Mouse (Mus musculus) adrenal gland, postnatal 10 days (tissue): Measurements from ENCODE around the gene Usp15. TPM values are rescaled to one million over a fixed set of nuclear protein-coding genes. Genes with fewer than 3 reads are reported as not detected.

ENCODE experiments used
- DNase-seq: peaks from one replicate; pipeline ENCODE4 v3.0.0; 2021; ENCODE audit warnings: mixed read lengths
- total RNA-seq, 2 experiments: library from RNA; stranded (reverse); gene quantifications; 2 replicates each; pipeline ENCODE4 v1.2.3; 2021

Gene Usp15
- total RNA-seq, 2 experiments from 2014 or later: 74.7 to 85.6 TPM

DNA sequence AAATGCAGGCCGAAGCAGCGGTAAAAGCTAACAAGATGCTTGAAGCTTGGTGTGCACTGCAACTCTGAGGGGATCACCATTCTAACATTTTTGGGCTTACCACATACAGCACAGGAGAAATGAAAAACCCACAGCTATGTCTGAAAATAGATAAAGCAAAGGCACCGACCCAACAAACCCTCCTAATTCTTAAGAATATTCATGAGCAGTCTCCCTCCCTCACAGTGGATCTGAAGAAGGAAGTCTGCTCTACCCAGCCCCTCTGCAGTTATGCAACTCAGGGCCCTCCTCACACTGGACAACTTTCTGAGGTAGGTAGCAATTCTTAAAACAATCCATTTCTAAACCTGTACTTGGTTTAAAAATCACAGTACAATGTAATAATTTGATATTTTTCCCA, 14.4 kb downstream of the Usp15 start:
- DNase-seq: no peak

DNA sequence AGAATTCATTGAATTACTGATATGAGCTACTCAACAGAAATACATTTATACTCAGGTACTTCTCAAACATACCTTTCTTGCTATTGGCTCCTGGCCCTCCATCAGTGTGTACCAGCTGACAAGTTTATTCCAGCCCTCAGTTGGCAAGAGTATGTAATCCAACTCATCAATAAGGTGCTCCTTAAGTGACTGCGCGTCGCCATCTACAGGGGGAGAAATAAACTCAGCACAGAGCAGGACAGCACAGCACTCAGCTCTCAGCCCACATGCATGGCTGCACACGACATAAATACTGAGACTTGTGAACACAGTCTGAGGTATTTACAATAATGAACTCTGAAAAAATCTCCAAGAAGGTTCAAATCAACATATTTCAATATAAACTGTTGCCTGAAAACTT, 21.0 kb downstream of the Usp15 start:
- DNase-seq: no peak

DNA sequence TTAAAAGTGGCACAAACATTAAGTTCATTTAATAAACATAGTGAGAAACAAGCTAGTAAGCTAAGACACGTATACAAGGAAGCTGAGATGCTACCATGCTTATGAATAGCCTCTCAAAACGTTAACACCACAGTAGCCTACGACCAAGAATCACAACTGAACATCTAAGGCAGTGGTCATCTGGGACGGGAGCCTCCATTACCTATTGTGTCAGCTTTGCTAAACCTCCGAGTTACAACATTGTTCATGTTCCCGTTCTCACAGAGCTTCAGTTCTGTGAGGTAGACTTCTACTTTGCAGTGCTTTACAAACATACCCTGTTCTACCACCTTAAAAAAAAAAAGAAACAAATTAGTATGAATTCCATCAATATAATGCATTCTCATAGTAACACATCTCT, 25.9 kb downstream of the Usp15 start:
- DNase-seq: no peak

DNA sequence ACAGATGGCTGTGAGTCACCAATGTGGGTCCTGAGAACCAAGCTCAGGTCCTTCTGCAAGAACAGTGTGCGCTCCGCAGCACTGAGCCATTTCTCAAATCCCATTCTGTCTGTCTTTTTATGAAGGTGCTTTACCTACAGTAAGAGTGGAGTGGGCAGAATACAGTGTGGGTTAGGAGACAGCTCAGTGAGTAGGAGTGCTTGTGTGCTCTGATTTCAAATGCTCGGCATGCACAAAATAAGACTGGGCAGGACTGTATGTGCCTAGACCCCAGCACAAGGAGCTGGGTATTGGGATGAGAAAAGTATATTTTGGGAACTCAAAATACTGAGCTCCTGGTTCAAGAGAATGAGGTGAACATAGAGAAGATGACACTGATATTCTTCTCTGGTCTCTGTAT, 31.3 kb downstream of the Usp15 start:
- DNase-seq: no peak

DNA sequence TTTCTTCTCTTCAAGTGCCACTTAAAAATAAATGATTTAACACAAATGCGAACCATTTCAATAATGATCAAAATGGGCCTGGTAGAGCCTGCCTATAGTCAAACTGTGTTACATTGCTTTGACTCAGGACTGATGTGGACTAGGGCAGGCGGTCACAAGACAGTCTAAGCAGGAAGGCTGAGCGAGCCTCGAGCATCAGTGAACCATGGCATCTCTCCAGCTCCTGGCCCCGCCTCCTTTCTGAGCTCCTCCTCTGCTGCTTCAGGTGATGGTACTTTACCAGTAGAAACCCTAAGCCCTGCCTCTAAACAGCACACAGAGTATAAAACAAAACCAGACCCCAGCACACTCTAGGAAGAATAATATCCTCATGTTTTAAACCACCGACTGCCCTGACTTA, 36.3 kb downstream of the Usp15 start:
- no peak for DNase-seq

DNA sequence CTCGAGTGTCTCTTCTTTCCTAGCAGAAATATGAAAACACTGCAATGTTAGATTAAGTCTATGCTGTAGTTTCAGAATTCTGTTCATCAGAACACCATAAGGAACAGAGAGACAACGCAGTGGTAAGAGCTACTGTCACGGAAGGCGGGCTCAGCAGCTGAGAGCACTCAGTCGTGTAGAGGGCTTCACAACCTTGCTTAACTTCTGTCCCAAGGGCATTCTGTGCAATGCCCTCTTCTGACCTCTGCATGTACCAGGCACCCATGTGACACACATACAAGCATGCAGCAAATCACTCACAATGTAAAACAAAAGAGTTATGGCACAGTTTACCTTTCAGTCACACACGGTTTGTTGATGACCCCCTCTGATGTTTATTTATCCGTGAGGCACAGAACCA, 37.5 kb downstream of the Usp15 start:
- DNase-seq: peak; percentile 29

DNA sequence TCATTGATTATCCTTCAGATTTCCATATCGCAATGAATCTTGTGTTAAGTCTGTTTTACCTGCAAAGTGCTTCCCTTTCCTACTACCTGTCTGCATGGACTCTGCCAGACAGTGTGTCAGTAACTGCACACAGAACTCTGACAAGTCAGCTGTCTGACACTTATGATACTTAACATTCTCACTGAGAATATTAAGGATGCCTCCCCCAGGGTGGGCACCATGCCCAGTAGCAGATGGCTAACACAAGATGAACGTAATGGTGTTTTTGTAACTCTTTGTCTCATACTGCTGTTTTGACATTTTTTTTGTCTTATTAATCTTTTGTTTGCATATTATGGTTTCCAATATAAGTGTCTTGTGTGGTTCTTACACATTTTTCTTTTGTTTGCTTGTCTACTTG, 40.4 kb downstream of the Usp15 start:
- DNase-seq: no peak

DNA sequence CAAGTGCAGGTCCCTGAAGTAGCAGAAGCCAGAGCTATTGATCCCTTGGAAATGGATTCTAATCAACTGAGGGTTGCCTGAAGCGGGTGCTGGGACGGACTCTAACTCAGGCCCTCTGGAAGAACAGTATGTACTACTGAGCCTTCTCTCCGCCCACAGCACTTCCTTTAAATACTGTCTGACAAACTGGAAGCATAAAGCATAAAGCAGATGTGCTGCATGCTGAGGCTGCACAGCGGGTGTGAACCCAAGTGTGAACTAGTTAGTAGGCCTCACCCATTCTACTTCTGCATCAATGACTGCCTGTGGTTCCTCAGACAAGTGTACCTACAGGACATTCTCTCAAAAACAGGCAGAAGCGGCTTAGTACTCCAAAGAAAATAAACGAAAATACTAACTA, 41.0 kb downstream of the Usp15 start:
- no peak for DNase-seq

DNA sequence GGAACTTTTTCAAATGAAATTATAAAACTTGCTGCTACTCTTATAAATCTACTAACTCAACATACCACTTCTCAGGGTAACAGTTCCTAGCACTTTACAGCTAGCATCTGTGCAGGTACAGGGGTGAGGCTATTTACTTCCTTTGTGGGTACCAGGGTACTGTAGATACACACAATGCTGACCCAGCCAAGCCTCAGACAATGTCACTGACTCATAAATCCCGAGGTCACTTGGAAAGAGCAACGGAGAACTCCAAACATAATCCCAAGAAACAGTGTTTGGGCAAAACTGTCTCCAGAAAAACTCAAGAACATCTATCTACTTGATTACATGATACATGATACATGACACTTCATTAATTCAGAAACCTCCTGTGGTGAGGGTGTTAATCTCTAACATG, 43.5 kb downstream of the Usp15 start:
- no peak for DNase-seq

DNA sequence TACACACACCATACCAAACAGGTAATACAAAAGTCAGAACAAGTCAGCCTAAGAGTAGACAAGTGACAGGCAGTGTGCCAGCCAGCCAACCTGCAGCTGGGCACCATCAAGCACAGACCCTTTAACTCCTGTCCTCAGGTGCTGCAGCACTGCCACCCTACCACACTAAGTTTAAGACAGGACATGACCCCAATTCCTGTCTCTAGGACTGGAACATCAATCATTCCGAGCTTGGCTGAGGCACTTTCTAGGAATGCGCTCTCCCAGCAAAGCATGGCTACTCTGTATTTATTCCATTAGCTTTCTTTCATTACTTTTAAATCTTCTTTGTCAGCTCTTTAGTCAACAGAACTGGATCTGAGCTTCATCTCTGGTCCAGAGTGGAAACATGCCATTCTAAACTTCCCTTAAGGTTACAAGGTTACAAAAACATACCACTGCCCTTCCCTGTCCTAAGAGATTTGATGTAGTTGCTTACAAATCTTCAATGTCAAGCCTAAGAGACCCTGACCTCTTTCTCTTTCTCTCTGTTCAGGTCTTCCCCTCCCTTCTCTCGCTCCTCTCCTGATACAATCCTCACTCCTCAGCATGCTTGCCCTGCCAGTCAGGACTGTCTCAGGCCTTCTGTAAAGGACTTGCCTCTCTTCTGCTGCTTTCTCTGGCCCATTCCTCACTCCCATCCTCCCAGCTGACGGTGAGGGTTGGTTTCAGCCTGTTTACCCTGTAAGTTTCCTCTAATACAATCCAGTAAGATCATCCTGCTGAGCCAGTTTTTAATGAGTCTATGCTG, 48.6 kb downstream of the Usp15 start:
- DNase-seq: peak; percentile 14

DNA sequence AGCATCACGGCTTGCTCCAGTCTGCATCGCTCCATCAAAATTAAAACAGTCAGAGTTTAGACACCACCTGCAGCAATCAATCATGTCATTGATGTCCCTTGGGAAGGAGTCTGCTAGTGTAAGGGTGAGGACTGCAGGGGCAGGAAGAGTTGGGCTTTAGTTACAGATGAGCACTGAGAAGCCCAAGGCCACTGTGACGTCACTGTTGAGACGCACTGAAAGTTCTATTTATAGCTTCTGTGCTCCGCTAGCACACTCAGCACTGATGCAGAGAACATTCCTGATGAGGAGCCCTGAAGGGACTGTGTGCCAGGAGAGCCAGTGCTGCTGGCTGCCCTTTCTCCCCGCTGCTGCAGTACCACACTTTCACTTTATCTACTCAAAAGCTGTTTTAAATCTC, 49.6 kb downstream of the Usp15 start:
- DNase-seq: peak; percentile 69

DNA sequence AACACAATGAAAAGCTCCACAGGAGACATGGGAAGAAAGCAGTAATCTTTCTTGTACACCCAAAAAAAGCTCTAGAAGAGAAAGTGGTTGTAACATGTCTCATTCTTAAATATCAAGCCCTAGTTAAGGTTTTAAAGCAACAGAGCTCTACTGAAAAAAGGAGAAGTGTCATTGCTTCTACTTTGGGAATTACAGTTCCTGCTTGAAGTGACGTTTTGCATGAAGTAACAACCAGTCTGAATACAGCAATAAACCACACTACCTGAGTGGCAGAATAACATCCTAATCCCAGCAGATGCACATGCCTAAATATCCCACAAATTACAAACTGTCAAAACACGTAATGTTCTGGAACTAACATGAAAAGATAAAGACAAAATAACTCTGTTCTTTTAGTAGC, 50.4 kb downstream of the Usp15 start:
- no peak for DNase-seq

DNA sequence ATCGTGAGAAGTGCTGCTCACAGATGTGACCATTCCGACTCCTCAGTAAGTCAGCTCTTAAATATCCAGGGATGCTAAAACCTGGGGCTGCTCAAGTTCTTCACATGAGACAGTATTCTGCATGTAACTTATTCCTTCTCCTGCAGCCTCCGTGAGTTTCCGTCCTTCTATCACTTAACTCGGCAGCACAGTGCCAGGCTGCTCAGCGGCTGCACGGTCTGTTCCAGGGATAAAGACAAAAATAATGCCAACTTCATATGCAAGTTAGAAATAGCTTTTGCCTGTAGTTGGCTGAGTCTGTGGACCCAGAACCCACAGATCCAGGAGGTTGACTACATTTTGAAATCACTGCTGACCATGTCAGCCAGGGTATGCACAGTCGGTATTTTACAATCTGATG, 52.5 kb downstream of the Usp15 start:
- DNase-seq: no peak

DNA sequence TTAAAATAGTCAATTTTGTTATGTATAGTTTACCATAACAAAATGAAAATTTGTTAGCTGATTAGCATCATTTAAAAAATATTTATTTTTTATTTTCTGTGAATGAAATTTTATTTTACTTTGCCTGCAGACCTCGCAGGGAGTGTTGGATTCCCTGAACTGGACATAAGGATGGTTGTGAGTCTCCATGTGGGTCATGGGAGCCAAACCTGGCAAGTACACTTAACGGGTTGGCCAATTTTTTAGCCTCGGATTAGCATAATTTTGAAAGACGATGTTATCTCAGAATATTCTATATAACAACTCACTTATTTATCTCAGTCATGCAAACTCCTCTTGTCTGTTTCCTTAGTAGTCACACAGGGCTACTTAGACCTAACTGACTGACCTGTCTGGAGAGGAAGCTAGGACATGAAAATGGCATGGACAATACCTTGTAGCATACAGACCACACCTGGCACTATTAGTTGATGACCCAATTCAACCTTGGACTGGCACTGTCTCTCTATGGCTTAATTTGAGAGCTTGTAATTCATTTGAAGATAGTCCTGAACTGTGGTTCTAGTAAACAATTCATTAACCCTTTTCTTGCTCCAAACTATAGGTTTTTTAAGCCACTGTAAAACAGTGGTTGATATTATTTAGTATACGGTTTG, 54.3 kb downstream of the Usp15 start:
- no peak for DNase-seq

DNA sequence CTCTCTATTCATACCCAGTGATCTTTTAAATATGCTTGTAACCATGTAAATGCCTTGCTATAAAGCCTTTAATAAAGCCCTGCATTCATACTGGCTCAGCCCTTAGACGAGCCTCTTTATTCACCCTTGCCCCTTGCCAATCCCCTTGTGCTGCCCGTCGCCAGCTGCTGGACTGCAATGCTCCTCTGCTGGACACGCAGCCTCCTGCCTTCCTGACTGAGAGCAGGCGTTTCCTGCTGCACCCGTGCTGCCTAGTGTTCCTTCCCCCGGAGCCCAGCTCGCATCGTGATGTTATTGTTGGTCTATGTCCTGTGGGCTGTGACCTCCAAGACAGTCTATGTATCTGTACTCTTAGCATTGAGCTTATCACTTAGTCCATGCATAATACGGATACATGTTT, 61.0 kb downstream of the Usp15 start:
- peak; percentile 12 for DNase-seq

DNA sequence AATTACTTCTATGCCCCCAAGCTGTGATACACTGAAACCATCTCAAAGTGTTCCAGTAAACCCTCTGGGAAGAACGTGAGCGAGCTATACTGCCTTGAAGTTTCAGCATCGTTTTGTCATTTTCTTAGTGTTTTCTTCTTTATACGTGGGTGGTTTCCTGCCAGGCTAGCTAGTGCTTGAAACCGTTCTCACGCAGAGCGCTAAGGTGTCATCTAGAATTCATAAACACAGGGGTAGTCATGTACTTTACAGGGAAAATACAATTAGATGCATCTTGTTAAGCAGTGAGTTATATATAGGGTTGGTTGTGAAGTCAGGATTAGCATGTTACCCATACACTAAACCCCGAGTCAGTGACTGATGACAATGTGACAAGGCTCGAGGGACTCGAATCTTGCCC, 65.3 kb downstream of the Usp15 start:
- DNase-seq: no peak

DNA sequence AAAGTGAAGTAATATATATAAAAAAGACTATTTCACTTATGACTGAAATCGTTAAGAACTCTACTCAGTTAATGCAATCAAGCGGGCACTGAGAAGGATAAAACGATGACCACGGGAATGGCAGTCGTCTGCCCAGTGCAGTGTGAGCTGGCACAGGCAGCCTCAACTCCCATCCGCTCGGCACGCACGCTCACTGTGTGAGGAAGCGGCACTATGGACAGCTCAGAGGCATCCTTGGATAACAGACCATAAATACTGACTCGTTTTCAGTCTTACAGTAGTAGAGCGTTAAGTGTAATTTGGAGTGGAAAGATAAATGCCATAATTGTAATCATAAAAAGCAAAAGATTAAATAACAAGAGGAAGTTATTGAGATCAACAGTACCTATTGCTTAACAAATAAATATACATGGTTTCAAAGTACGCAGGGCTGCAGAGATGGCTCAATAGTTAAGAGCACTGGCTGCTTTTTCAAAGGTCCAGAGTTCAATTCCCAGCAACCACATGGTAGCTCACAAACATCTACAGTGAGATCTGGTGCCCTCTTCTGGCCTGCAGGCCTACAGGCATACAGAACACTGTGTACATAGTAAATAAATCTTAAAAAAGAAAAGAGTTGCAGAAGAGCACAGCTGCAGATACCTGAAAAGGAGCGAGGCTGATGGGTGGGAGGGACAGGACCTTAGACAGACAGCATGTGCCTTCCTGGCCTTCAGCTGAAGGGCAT, 76.0 kb downstream of the Usp15 start:
- no peak for DNase-seq

DNA sequence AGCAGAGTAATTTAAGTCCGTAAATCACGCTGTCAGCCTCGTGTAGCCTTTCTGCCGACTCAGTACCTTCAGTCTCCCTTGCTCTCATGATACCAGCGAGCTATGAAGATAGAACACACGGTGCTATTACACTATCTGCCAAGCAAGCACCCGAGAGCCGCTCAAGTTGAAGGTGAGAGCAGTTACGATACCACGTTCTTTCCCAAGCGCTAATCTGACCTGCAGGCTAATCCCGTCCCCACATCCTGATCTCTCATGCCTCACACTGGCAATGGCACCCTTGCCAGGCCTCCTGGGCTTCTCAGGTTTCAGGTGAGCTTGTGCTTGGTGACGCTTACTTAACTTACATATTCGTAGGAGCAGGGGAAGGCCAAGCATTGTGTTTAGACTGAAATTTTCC, 79.9 kb downstream of the Usp15 start:
- no peak for DNase-seq

DNA sequence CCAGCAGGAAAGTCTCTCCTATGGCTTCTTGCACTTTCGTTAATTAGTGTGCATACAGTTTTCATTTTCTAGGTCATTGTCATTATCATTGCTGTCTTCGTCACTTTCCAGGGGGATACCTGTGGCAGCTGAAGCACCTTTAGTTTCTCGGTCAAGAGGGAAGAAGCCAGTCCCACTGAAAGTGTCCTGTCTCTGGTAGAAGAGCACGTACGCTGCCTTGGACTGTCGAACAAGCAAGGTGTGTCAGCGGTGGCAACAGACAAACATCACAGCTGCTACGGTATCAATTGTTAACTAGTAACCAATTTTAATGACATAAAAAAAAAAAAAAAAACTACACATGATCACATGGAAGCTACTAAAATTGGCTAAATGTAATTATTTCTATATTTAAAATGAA, 83.3 kb downstream of the Usp15 start:
- no peak for DNase-seq

DNA sequence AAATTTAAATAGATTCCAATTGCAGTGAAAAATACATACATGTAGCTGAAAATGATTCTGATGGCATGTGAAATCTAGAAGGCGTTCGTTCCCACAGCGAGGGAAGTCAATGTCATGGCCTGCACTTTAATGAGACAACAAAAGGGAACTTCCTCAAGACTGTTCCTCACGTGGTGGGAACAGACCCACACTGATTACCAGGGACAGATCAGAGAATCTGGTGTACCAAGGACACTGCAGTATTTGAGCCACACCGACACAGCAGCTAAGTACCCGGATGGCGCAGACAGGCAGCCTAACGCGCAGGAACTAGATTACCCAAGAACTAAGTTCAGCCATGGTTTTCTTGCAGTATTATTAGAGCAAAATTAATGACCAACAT, 84.0 kb downstream of the Usp15 start:
- DNase-seq: no peak

DNA sequence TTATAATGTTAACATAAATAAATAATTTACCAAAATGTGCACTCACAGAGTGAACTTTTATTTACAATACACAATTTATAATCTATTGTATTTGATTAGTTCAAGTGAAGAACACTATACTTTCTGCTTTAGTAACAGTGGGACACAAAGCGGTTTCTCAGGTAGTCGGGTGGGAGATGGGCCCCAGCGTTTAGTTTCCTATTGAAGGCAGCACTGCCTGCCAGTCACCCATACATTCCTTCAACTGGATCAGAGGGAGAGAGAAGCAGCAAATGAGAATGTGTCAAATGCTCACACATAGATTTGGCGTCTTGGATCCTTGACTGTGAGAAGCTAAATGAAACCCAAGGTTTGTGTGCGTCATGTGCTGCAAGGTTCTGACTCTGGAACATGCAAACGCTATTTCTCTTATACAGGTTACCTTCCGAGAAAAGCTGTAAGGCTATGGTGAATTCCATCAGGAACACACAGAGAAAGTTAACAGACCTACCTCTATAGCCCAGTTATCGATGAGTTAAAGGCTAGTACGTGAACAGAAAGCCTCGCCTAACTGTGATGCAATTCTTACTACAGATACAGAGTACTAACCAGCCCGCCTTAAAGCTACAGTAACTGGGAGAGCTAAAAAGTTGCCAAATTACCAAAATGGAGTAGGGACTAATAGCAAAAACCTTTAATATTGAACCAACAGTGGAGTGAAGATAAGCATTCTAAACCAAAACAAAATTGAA, 84.6 kb downstream of the Usp15 start:
- DNase-seq: no peak

DNA sequence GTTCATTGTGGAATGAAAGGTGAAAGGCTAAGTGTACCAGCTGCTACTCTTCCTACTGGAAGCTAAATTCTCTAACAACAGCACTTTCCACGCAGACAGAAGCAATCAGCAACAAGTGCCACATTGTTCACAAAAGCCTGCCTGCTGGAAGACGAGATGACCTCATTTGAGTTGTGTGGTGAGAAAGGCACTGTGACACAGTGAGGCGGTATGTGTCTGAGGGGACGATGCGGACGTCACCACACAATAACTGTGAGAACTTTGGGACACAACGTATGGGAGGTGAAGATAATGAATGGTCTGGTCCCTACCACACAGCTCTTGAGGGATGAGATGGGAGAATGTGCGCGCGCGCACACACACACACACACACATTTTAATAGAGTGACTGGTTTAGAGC, 86.2 kb downstream of the Usp15 start:
- DNase-seq: no peak

DNA sequence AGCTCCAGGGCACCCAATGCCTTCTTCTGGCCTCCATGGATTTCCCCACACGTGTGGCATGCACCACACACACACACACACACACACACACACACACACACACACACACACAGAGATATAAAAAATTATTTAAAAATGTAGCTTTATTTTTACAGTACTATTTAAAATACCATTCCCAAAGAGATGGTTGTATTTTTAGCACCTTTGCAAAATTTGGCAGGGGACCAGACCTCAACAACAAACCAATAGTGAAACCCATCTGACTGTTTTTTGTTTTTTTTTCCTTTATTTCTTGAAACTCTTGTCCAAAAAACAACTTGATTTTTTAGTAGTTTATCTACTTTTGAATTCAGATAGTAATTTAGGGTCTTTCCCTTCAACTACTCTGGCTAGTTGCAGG, 88.3 kb downstream of the Usp15 start:
- no peak for DNase-seq
